Mouse (Mus musculus) lung, postnatal 4 days (tissue): ENCODE measurements around the gene Kif1b.
"Not testable (repeated sequence)": the region's sequence is repeated elsewhere in the genome, so short reads cannot be mapped to it uniquely, and the experiment has no call there.

Experiments
- DNase-seq, 2 experiments: peaks; one replicate each; pipeline ENCODE4 v3.0.0; 2021

The Kif1b gene

GRCm38 (mm10) chr4:149219401-149220041 is 88.0 kb downstream of the Kif1b start:
- no peak for DNase-seq

- DNase-seq: no peak
Measured at GRCm38 (mm10) chr4:149218476-149218875, 89.0 kb downstream of the Kif1b start.

DNA sequence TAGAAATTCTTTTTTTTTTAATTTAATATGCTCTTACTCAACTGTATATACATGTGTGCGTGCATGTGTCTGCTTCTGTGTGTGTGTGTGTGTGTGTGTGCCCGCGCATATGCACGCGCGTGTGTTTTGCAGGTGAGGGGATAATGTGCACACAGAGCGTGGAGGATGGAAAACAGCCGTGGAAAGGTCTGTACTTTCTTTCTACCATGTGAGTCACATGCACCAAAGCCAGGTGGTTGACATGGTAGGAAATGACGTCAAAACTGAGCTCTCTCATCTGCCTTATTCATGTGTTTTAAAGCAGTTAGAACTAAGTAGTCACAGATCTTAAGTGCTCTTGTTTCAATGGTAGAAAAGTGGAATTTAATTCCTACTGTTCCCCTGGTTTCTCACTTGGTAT is 91.5 kb downstream of the Kif1b start:
- no peak for DNase-seq

DNA sequence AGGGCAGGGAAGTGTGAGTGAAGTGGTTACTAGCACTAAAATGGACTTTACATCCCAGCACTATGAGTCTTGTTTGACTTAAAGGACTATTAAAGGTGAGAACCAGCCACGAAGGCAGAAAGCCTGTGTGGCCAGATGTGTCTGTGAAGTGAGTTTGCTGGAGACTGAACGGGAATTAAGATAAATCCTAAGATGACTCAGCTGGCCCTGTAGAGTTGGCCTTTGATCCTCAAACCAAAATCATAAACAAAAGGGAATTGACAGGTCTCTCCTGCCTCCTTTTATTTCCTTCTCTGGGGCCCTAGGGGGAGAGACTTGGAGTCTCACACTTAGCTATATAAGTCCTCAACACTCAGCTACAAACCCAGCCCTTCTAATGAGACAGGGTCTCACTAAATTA is 92.1 kb downstream of the Kif1b start:
- DNase-seq: no peak

GRCm38 (mm10) chr4:149214468-149214867 is 93.0 kb downstream of the Kif1b start:
- DNase-seq: not testable (repeated sequence)

DNA sequence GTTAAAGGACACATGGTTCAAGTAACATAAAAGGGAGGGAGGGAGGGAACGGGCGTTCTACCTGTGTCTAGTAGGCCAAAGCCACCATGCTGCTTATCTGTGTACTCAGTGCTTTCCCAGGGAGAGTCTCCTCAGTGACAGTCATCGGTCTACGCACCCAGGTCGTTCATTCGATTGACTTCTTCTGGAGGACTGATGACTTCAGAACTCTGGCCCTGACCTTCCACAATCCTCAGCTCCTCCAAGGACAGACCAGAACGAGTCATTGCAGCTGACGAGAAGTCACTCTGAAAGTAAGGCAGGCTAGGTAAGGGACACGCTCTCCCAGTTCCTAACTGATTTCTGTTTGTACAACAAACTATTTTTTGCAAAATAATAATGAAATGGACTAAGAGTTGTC is 94.0 kb downstream of the Kif1b start:
- DNase-seq: no peak

DNA sequence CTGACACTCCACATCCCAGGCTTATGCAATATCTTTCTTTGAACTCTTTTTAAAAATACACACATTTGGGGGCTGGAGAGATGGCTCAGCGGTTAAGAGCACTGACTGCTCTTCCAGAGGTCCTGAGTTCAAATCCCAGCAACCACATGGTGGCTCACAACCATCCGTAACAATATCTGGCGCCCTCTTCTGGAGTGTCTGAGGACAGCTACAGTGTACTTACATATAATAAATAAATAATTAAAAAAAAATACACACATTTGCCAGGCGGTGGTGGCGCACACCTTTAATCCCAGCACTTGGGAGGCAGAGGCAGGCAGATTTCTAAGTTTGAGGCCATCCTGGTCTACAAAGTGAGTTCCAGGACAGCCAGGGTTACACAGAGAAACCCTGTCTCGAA is 96.1 kb downstream of the Kif1b start:
- DNase-seq: not testable (repeated sequence)

DNA sequence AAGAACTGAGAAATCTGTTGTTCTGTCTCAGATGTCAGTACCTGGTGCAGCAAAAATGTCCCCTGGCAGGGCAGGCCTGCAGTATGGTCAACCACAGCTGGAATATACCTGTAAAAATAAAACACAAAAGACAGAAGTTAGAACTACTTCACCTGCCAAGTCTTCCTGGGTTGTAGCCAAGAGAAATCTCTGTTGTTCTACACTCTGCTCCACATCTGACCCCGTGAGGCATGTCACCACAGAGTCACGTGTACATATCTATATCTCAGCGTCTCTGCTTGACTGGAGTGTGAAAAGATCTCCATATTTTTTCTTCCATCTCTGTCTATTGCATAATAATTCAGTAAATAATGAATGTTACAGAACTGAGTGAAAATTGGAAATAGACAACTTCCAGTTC is 105.0 kb downstream of the Kif1b start:
- DNase-seq: no peak

GRCm38 (mm10) chr4:149201110-149201509 is 106.4 kb downstream of the Kif1b start:
- DNase-seq: no peak

DNA sequence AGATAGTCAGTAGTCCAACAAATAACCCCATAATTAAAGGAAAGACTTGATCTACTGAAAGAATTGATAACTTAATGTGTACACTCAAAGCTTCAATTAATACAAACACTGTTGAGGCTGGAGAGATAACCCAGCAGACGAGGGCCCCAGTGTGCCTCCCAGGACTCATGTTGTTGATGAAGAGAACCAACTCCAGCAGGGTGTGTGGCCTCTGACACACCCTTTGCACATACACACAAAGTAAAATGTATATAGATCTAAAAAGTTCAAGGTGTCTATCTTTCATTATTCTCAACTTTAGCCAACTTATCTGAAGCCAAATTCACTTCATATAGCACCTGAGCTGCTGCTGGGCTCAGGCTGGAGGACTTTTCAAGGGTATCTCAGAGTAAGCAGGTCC is 110.3 kb downstream of the Kif1b start:
- no peak for DNase-seq

DNA sequence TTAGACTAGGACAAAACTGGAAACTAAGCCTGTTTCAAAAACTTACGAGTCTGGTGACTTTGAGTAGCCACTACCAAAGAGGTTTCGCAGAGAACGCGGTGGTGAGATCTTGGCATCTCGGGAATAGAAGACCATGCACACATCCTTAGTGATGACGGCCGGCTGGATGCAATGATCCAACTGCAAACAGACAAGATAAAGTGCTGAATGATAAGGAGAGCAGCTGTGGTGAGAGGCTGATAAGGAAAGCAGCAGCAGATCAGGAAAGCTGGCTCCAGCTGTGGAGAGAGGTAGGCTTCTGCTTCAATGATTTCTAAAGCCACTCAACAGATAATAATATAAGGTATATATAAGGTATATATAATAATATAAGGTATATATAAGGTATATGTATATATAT is 116.4 kb downstream of the Kif1b start:
- no peak for DNase-seq

DNA sequence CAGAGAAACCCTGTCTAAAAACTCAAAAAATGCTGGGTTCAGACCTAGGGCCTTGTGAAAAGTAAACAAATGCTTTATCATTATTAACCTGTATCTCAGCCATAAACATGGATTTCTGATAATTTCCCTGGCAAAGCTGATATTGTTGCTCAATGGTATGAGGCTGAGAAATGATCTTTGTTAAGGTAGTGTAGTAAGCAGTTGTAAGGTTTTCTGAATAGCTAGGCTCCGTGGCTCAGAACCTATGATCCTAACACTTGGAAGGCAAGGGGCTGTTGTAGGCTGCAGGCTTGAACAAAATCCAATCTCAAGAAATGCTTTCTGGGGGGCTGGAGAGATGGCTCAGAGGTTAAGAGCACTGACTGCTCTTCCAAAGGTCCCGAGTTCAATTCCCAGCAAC is 118.9 kb downstream of the Kif1b start:
- no peak for DNase-seq

- DNase-seq: peak in 1 of 2 experiments; percentile 38
Measured at GRCm38 (mm10) chr4:149182755-149183154, 124.7 kb downstream of the Kif1b start.

GRCm38 (mm10) chr4:149182192-149182591 is 125.3 kb downstream of the Kif1b start:
- DNase-seq: peak; percentile 34 to 74

DNA sequence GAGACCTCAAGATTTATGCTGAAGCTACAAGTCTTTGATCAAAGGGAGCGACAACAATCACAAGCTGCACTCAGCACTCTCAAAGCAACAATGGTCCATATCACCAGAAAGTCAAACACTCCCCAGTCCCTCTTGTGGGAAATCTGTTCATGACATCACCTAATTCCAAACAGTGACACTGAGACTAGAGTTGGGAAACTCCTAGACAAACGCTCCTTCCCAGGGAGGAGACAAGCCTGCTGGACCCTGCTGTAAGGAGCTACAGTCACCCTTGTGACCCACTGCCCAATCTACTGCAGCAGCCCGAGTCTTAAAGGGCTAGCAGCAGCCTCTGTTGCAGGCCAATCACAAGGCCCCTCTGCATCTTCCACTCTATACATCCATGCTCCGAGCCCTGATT is 127.9 kb downstream of the Kif1b start:
- peak; percentile 30 to 62 for DNase-seq

GRCm38 (mm10) chr4:149179160-149179559 is 128.3 kb downstream of the Kif1b start:
- DNase-seq: peak; percentile 33 to 40

- DNase-seq: no peak
Measured at GRCm38 (mm10) chr4:149178328-149178727, 129.2 kb downstream of the Kif1b start.

DNA sequence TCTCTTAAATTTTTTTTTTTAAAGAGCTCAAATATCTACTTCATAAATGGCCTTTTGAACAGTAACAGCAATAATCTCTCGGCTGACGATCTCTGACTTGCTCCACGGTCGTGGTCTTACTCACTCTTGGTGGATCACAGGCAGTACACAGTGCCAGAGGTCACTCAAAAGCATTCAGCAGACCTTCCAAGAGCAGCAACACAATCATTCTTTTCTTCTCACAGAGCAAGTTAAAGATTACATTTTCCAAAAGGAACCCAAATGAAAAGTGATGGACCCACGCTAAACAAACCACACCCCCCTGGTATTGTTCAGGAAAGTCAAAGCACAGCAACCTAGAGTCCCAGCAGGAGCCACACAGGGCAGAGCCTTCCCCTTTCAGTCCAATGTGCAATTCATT is 130.4 kb downstream of the Kif1b start:
- no peak for DNase-seq

GRCm38 (mm10) chr4:149176645-149177044 is 130.8 kb downstream of the Kif1b start:
- no peak for DNase-seq

- peak in 1 of 2 experiments; percentile 40 for DNase-seq
Measured at GRCm38 (mm10) chr4:149173661-149174060, 133.8 kb downstream of the Kif1b start.

DNA sequence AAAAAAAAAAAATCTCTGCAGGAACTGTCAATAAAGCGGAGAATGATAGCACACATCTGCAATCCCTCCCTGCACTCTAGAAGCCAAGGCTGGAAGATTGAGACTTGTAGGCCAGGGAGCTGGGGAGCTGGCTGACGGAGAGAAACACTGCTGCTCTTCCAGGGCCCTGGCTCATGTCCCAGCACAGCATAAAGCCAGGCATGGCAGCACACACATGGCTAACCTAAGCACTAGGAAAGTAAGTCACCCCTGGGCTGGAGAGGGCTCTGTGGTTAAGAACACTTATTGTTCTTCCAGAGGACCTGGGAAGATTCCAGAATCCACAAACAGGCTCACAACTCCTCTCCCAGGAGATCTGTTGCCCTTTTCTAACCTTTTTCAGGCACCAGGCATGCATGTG is 134.8 kb downstream of the Kif1b start:
- peak; percentile 61 to 88 for DNase-seq

DNA sequence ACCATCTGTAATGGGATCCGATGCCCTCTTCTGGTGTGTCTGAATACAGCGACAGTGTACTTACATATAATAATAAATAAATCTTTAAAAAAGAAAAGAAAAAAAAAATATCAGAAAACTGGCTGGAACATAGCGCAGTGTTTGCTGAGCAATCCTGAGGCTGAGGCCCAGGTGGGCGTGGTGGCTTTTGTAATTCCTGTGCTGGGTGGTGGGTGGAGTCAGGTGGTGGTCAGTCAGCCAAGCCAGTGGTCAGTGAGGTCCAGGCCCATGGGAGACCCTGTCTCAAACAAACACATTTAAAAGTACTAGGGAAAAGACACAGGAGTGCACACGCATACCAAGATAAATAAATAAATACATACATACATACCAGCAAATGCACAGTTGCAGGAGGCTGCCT is 135.4 kb downstream of the Kif1b start:
- peak; percentile 61 to 65 for DNase-seq

DNA sequence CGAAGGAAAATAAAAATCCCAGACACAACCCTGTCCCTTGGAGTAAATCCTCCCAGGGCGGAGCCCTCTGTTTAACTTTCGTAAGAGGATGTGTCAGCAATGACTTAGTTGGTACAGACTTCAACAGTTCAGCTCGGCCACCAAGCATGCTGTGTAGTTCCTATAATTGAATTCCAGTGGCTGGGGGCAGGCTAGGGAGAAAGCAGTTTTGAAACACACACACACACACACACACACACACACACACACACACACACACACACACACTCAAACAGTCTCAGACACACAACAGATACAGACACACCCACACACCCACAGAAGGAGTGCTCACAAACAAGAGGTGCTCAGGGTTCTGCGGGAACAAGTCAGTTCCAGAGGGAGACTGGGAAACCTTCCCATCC is 135.9 kb downstream of the Kif1b start:
- DNase-seq: peak; percentile 55 to 67

GRCm38 (mm10) chr4:149170394-149170931 is 137.0 kb downstream of the Kif1b start:
- peak; percentile 55 to 67 for DNase-seq

- not testable (repeated sequence) for DNase-seq
Measured at GRCm38 (mm10) chr4:149169926-149170325, 137.6 kb downstream of the Kif1b start.
